Mouse (Mus musculus): Measurements from ENCODE around the gene Slc46a3. TPM values are rescaled to one million over a fixed set of nuclear protein-coding genes. Genes with fewer than 3 reads are reported as not detected.
A peak's percentile ranks its signal among the peaks of the same experiment; 100 is the strongest.

Slc46a3 gene
- polyA plus RNA-seq, 1 experiment from 2014 or later = 3.5 TPM

DNA sequence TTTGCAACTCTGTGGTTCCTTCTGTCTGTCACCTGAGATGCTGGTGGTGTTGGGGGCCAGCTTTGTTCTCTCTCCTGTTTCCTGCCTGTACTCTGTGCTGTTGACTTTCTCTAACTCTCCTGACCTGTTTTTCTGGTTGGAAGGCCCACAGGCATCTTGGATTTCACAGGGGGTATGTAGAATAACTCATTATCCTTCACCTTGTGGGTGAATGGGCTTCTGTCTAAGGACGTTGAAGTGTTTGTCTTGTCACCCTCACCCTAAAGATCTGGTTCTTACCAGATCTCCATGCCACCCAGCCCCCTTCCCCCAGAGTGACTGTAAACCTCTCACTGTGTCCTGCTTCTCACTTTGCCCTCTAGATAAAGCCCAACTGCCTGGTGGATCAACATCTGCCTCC is 24.3 kb downstream of the Slc46a3 start:
- Histone ChIP-seq H3K27me3 (replicated peaks) (no peaks in the 10 kb centered on the region), H3K4me2 (no peak overlapping the region), H3K9me3 (no peaks in the 10 kb centered on the region), H3K4me3 (no peak overlapping the region), H3K27ac (replicated peaks) (no peak overlapping the region), H3K9ac (no peak overlapping the region), H3K36me3 (peaks cover 98% of the 10 kb centered on the region), H3K4me1 (no peaks in the 10 kb centered on the region)
- ATAC-seq (ENCODE audit: extremely low read depth, insufficient number of reproducible peaks, low FRiP score, low TSS enrichment) = no peak
- 68% methylated on average over 1 of the region's 1 CpGs for WGBS

DNA sequence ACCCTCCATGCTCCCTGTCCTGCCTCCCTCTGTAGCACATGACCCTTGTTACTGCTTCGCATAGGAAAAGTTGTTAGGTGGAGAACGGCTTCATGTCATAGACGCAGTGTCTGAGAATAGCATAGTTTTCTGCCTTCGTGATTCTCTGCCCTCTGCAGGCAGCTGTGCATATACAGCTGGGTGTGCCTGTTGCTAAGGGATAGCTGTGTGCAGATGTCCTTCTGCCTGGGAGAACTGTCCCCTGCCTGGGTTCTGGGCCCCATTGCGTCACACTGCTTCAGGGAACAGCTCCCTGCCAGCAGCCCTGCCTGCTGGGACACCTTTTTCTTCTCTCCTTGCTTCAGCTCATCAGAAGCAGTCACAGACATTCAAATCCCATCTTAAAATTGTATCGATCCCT is 25.0 kb downstream of the Slc46a3 start:
- Histone ChIP-seq H3K27me3 (replicated peaks) (no peaks in the 10 kb centered on the region), H3K27ac (replicated peaks) (no peak overlapping the region), H3K4me1 (no peaks in the 10 kb centered on the region), H3K4me3 (no peak overlapping the region), H3K4me2 (no peak overlapping the region), H3K9me3 (no peaks in the 10 kb centered on the region), H3K36me3 (peaks cover 98% of the 10 kb centered on the region), H3K9ac (no peak overlapping the region)
- no peak for ATAC-seq (ENCODE audit: extremely low read depth, insufficient number of reproducible peaks, low FRiP score, low TSS enrichment)
- 83% methylated on average over 6 of the region's 6 CpGs for WGBS

DNA sequence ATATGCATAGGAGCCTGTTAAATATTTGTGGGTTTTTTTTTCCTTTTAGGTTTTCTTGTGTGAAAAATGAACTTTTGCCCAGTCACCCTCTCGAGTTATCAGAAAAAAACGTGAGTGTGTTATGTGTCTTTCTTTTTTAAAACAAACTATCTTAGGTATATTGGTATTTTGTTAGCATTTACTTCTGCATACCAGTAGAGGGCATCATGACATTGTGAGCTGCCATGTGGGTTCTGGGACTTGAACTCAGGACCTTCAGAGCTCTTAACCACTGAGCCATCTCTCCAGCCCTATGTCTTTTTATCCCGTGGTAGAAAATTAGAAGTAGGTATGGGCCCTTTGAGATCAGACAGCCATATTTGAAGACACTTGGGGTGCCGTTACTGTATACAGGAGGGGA is 25.9 kb downstream of the Slc46a3 start:
- 93% methylated on average over 4 of the region's 4 CpGs for WGBS
- no peak overlapping the region for H3K4me2 ChIP-seq
- H3K36me3 ChIP-seq = peaks cover 98% of the 10 kb centered on the region
- H3K4me1 ChIP-seq = no peaks in the 10 kb centered on the region
- H3K27ac ChIP-seq (replicated peaks) = no peak overlapping the region
- no peak overlapping the region for H3K4me3 ChIP-seq
- no peak overlapping the region for H3K9ac ChIP-seq
- no peak for ATAC-seq (ENCODE audit: extremely low read depth, insufficient number of reproducible peaks, low FRiP score, low TSS enrichment)
- no peaks in the 10 kb centered on the region for H3K27me3 ChIP-seq (replicated peaks)
- no peaks in the 10 kb centered on the region for H3K9me3 ChIP-seq

DNA sequence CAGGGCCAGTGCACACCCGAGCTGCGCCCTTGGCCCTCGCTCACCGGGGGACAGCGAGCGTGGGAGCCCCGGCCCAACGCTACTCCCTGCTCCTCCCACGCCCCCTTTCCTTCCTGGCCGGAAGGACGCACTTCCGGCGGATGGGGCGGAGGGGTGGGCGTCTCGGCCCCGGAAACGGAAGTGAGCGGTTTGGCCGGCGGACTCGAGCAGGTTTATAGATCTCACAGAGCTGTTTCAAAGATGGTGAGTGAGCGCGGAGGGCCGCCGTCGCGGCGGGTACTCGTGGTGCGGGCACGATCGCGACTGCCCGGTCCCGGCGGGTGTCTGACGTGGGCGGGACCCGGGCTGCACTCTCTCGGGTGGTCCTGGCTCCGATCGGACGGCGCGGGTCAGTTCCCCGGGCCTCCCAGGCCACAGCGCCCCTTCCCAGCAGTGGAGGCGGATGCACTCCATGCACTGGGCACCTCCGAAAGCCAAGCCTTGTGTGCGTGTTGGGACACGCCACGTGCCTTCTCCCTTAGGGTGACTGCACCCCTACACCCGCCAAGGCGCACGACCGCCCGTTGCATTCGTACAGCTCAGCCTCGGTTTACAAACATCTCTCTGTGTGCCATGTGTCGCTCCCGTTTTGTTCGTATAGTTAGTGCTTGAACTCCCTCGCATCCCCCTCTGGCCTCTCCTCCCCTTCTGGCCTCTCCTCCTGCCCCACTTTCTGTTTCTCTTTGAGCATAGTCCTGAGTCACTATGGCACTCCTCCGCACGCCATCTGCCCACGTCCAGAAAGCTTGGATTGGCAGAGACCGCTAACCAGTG is 34.0 kb downstream of the Slc46a3 start, which contains the start of gene Pomp:
TSS of gene Pomp (plus strand) at position 13 of the 813 bp plus-strand sequence.
- Histone ChIP-seq H3K4me3 (peak within 1 kb of the TSS; percentile 99), H3K27ac (replicated peaks) (peak within 1 kb of the TSS; percentile 86), H3K27me3 (replicated peaks) (no peaks in the 10 kb centered on the region), H3K9me3 (no peaks in the 10 kb centered on the region; the same call in 1 of the 2 replicates), H3K9ac (peak within 1 kb of the TSS; percentile 94), H3K4me1 (peaks cover 22% of the 10 kb centered on the region), H3K4me2 (peak within 1 kb of the TSS; percentile 97), H3K36me3 (peaks cover 36% of the 10 kb centered on the region)
- under 1% methylated on average over 68 of the region's 68 CpGs for WGBS
- ATAC-seq (ENCODE audit: extremely low read depth, insufficient number of reproducible peaks, low FRiP score, low TSS enrichment) = peak; percentile 79

DNA sequence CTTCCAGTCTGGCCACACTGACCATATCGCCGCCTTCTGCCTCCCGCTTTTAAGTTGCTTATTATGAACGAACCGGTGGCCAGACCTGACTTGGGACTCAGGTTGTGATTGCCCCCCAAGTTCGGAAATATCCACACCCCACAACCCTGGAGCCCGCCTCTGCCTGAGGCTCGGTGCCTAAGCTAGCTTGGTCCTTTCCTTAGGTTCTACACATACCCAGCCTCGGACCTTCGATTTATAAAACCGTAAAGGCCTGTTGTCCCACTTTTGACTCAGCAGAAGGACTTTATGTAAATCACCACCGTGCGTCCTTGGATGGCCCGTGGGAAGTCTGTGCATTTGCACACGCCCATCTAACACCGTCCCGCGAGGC is 34.6 kb downstream of the Slc46a3 start:
- Histone ChIP-seq H3K27me3 (replicated peaks) (no peaks in the 10 kb centered on the region), H3K9me3 (no peaks in the 10 kb centered on the region; the same call in 1 of the 2 replicates), H3K9ac (peak overlapping the region; percentile 94), H3K4me2 (peak overlapping the region; percentile 97), H3K36me3 (peaks cover 30% of the 10 kb centered on the region), H3K4me3 (peak overlapping the region; percentile 99), H3K4me1 (peaks cover 22% of the 10 kb centered on the region), H3K27ac (replicated peaks) (peak overlapping the region; percentile 86)
- no peak for ATAC-seq (ENCODE audit: extremely low read depth, insufficient number of reproducible peaks, low FRiP score, low TSS enrichment)
- WGBS = under 1% methylated on average over 18 of the region's 18 CpGs

DNA sequence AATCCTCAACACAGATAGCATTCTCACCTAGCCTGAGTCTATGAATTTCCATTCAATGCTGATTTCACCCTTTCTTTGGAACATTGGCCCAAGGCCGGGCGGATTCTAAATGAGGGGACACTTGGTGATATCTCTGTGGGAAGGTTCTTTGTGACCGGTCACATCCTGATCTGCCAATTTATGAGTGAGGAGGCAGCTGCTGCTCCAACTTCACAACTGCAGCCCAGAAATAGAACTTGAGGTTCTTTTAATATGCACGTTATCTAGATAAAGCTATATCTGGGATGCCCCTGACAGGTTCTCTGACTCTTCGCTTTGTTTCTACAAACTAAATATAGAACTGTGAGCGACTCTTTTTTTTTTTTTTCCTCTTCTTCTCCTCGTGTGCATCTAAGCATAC is 44.4 kb downstream of the Slc46a3 start:
- H3K9ac ChIP-seq = peak overlapping the region; percentile 56; the same call in 1 of the 2 replicates
- H3K27ac ChIP-seq (replicated peaks) = peak overlapping the region; percentile 63
- peaks cover 32% of the 10 kb centered on the region for H3K4me1 ChIP-seq
- peak overlapping the region; percentile 47 for H3K4me2 ChIP-seq
- H3K4me3 ChIP-seq = 0 out of 2 replicates have a peak overlapping the region, but pooled peaks have one; percentile 6
- no peaks in the 10 kb centered on the region for H3K36me3 ChIP-seq
- WGBS = 17% methylated on average over 7 of the region's 7 CpGs
- no peaks in the 10 kb centered on the region for H3K9me3 ChIP-seq
- ATAC-seq (ENCODE audit: extremely low read depth, insufficient number of reproducible peaks, low FRiP score, low TSS enrichment) = no peak
- no peaks in the 10 kb centered on the region for H3K27me3 ChIP-seq (replicated peaks)

DNA sequence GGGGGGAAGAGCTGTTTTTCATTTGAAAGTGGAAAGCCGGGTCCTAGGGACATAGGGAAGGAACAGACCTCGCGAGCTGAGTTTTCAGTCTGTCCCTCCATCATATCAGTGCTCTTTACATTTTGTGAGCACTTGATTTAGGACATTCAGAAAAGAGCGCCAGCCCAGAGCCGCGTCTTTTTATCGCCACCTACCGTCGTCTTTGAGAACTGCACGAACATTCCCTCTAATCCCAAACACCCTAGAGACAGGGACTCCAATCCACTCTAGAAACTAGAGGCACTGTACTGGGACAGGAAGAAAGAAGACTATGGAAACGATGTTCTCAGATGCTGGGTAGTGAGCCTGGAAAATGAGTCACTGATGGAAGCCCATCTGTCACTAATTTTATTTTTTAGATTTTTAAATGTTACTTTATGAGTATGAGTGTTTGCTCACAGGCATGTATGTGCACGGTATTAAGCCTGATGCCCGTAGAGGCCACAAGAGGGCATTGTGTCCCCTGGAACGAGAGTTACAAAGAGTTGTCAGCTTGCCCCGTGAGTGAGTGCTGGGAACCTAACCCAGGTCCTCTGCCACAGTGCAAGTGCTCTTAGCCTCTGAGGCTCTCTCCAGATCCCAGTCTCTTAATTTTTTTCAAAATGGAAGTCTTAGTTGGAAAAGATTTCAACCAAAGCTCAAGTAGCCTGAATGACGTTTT is 46.3 kb downstream of the Slc46a3 start:
- Histone ChIP-seq H3K27ac (replicated peaks) (no peak overlapping the region), H3K4me1 (peaks cover 34% of the 10 kb centered on the region), H3K4me2 (peak overlapping the region; percentile 46; the same call in 1 of the 2 replicates), H3K9ac (no peak overlapping the region), H3K27me3 (replicated peaks) (no peaks in the 10 kb centered on the region), H3K9me3 (no peaks in the 10 kb centered on the region), H3K36me3 (no peaks in the 10 kb centered on the region), H3K4me3 (no peak overlapping the region)
- WGBS = 22% methylated on average over 16 of the region's 16 CpGs
- ATAC-seq (ENCODE audit: extremely low read depth, insufficient number of reproducible peaks, low FRiP score, low TSS enrichment) = no peak

DNA sequence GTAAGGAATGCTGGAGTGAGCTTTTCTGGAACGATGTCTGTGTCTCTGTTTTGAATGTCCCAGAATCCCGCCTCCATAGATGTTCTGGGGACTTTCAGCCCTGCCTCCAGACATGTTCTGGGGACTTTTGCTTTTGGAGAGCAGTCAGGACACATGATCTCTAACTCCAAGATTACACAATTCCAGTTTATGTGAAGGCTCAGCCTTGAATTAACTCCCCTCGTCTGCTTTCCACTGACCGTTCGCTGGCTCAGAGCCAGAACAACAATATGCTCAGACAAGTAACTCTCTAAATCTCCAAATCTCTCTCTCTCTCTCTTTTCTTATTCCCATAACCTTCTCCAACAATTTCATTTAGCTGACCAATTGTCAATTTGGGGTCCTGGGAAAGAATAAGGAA is 47.3 kb downstream of the Slc46a3 start:
- no peak overlapping the region for H3K4me3 ChIP-seq
- WGBS = 55% methylated on average over 5 of the region's 5 CpGs
- H3K27me3 ChIP-seq (replicated peaks) = no peaks in the 10 kb centered on the region
- H3K4me1 ChIP-seq = peaks cover 34% of the 10 kb centered on the region
- H3K9me3 ChIP-seq = no peaks in the 10 kb centered on the region
- H3K27ac ChIP-seq (replicated peaks) = no peak overlapping the region
- no peak for ATAC-seq (ENCODE audit: extremely low read depth, insufficient number of reproducible peaks, low FRiP score, low TSS enrichment)
- H3K4me2 ChIP-seq = no peak overlapping the region
- H3K36me3 ChIP-seq = no peaks in the 10 kb centered on the region
- H3K9ac ChIP-seq = no peak overlapping the region

DNA sequence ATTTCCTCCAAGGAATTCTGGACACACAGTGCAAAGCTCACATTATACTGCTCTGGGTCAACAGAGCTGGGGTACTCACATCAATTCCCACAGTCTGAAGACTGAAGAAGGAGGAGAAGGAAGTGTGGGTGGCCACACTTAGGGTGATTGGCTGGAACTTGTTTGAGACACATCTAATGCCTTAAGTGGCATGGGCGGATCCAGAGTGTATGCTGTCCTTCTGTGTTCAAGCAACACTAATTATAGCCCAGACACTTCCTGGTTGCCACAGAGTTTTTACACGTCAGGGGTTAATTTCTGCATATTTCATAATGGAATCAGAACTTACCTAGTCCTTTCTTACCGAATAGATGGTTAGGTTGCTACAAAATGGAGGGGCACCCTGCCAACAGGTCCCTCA is 49.3 kb downstream of the Slc46a3 start:
- Histone ChIP-seq H3K9ac (no peak overlapping the region), H3K9me3 (no peaks in the 10 kb centered on the region), H3K27me3 (replicated peaks) (no peaks in the 10 kb centered on the region), H3K27ac (replicated peaks) (no peak overlapping the region), H3K36me3 (no peaks in the 10 kb centered on the region), H3K4me1 (peaks cover 23% of the 10 kb centered on the region), H3K4me3 (no peak overlapping the region), H3K4me2 (no peak overlapping the region)
- WGBS = 49% methylated on average over 3 of the region's 3 CpGs
- no peak for ATAC-seq (ENCODE audit: extremely low read depth, insufficient number of reproducible peaks, low FRiP score, low TSS enrichment)

DNA sequence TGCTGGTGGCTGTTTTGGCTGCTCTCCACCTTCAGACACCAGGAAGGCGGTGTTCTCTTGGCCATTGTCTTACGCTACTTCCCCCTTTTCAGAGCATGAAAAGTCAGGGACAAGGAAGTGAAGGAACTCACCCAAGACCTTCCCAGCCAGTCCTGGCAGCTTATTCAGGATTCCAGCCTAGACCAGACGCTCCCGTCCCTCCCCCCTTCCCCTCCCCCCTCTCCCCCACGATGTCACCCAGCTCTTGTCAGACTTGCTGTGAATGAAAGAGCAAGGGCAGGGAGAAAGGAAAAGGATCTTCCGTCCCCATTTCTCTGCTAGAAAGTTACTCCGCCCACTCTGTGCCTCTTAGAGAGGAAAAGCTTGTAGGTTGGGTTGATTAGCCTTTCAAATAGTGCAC is 51.3 kb downstream of the Slc46a3 start:
- H3K36me3 ChIP-seq = no peaks in the 10 kb centered on the region
- H3K27me3 ChIP-seq (replicated peaks) = no peaks in the 10 kb centered on the region
- H3K27ac ChIP-seq (replicated peaks) = no peak overlapping the region
- 61% methylated on average over 6 of the region's 7 CpGs for WGBS
- no peak for ATAC-seq (ENCODE audit: extremely low read depth, insufficient number of reproducible peaks, low FRiP score, low TSS enrichment)
- peaks cover 13% of the 10 kb centered on the region; the same call in 1 of the 2 replicates for H3K4me1 ChIP-seq
- no peak overlapping the region for H3K4me3 ChIP-seq
- H3K4me2 ChIP-seq = no peak overlapping the region
- no peaks in the 10 kb centered on the region for H3K9me3 ChIP-seq
- no peak overlapping the region for H3K9ac ChIP-seq

DNA sequence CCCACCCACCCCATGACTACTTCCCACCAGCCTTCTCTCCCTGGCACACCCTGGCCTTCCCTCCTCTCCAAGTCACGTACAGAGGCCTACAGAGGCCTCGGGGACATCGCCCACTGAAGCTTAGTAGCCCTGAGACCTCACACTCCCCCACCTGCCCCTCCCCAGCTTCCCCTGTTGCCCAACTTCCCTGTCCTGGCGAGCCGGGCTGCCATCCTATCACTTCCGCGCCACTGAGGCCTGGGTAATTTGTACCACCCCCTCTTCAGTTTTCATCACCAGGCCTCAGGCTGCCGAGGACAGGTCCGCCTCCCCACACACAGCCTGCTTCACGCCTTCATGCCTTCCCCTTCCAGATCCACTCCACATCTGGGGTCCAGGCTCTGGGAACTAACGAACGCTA is 55.2 kb downstream of the Slc46a3 start:
- no peaks in the 10 kb centered on the region for H3K27me3 ChIP-seq (replicated peaks)
- H3K4me1 ChIP-seq = peaks cover 8% of the 10 kb centered on the region
- no peaks in the 10 kb centered on the region for H3K9me3 ChIP-seq
- no peak overlapping the region for H3K9ac ChIP-seq
- no peak overlapping the region for H3K4me2 ChIP-seq
- no peak overlapping the region for H3K4me3 ChIP-seq
- H3K27ac ChIP-seq (replicated peaks) = no peak overlapping the region
- WGBS = 61% methylated on average over 12 of the region's 12 CpGs
- no peaks in the 10 kb centered on the region for H3K36me3 ChIP-seq
- ATAC-seq (ENCODE audit: extremely low read depth, insufficient number of reproducible peaks, low FRiP score, low TSS enrichment) = no peak

All from heart, embryonic 13.5 days (tissue).